Mouse (Mus musculus) liver, embryonic 14.5 days (tissue): ENCODE results near the gene Dtx3.

Experiments
- CTCF ChIP-seq: IDR thresholded peaks from 2 replicates; pipeline ENCODE4 v1.5.1; 2016; ENCODE audit warnings: antibody characterized with exemption, low read depth, control low read depth
- EP300 ChIP-seq: IDR thresholded peaks from 2 replicates; pipeline ENCODE4 v1.6.1; 2016; ENCODE audit warnings: antibody characterized with exemption, low read depth

DNA sequence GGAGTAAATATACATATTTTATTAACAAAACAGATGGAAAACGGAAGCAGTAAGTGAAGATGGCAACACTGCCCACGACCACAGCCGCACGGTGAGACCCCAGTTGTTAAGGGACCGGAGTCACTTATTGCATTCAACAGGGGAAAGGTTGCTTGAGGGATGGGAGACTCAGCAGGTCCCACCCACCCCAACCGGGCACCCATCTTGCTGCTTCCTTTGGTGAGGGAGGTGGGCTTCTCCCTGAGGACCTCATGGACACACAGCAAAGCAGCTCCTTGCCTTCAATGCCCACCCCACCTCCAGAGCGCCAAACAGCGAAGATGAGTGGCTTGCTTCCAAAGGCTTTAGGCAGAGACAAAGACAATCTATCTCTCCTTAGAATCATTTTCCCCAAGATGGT, 1.6 kb upstream of the Dtx3 start:
- TF ChIP-seq CTCF (no peak), EP300 (no peak)
